Comparison of ENCODE assay signal across 15 mouse cellular contexts in the genomic region with DNA sequence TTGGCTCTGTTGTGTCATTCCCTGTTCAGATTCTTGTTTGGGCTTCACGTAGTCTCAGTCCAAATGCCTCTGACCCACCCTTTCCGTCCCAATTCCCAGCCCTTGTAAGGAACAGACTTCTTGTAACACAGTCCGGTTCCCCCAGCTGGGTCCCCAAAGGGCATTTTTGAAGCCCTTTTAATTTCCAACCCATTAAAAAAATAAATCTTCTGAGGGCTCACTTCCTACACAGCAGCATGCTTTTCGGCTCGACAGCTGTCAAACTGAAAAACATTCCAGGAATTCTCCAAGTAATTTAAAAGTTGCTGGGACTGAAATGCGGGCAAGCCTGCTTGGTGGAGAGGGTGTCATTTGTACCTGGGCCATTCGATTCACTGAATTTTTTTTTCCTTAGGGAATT.
"Had no signal": no experiment of that assay in that cellular context is flagged by ENCODE, and none has a peak within 500 bp of the region (broad histone marks: within the 10 kb centered on the region; RNA-seq: fewer than 3 reads in every experiment).

No protein-coding gene starts in this region.

- H3K4me3 ChIP-seq: kidney, embryonic 15.5 days; limb, embryonic 12.5 days; limb, embryonic 15.5 days; lung, embryonic 15.5 days had no signal

- H3K9ac ChIP-seq: kidney, embryonic 15.5 days; limb, embryonic 12.5 days; limb, embryonic 15.5 days; liver, embryonic 14.5 days; liver, postnatal 0 days; lung, embryonic 15.5 days had no signal

- H3K36me3 ChIP-seq: kidney, embryonic 15.5 days; limb, embryonic 12.5 days; limb, embryonic 15.5 days; lung, embryonic 15.5 days had no signal

- H3K9me3 ChIP-seq: kidney, embryonic 15.5 days; limb, embryonic 12.5 days; limb, embryonic 15.5 days; lung, embryonic 15.5 days had no signal

- H3K4me2 ChIP-seq: kidney, embryonic 15.5 days; limb, embryonic 12.5 days; limb, embryonic 15.5 days; liver, embryonic 11.5 days; lung, embryonic 15.5 days had no signal

- DNase-seq: kidney, adult 2 months; left cerebral cortex, postnatal 4 days; liver, postnatal 0 days; lung, postnatal 14 days; lung, postnatal 4 days; midbrain, embryonic 14.5 days; thymus, adult 18-20 months; thymus, postnatal 36 days had no signal

- ATAC-seq: intestine, embryonic 16.5 days; liver, postnatal 0 days had no signal

- H3K27ac ChIP-seq: kidney, embryonic 15.5 days; limb, embryonic 12.5 days; limb, embryonic 15.5 days; liver, embryonic 14.5 days; lung, embryonic 15.5 days had no signal
